Comparison of ENCODE assay signal across 10 mouse cellular contexts in the genomic region with DNA sequence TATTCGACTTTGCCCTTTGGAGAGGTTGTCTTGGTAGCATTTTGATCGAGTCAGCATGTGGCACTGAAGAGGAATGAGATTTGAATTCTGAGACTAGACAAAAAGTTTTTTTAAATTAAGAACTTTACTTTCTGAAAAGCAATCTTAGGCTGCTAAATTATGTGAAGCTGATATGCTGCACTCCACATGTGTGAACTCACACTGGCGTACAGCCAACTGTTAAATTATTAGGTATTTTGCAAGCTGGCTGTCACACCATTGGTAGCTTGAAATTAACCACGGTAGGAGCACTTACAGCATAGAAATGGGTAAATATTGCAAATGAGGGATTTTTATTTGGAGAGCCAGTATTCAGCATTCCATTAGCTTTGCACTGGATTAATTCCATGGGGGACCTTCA.
"Had no signal": no experiment of that assay in that cellular context is flagged by ENCODE, and none has a peak within 500 bp of the region (broad histone marks: within the 10 kb centered on the region; RNA-seq: fewer than 3 reads in every experiment).

No protein-coding gene starts in this region.

- H3K4me2 ChIP-seq: liver, embryonic 13.5 days; midbrain, embryonic 11.5 days had no signal

- H3K4me3 ChIP-seq: limb, embryonic 10.5 days; liver, embryonic 13.5 days; megakaryocyte, embryonic 14.5 days had no signal

- H3K27ac ChIP-seq: limb, embryonic 10.5 days; liver, embryonic 13.5 days; macrophage had no signal

- DNase-seq: kidney, postnatal 14 days; liver, embryonic 13.5 days; liver, postnatal 0 days; right cerebral cortex, postnatal 25 days; thymus, postnatal 36 days had no signal

- H3K36me3 ChIP-seq: limb, embryonic 10.5 days; liver, embryonic 13.5 days had no signal

- H3K4me1 ChIP-seq: limb, embryonic 10.5 days; liver, embryonic 13.5 days had no signal

- H3K9ac ChIP-seq: liver, embryonic 13.5 days; liver, postnatal 0 days had no signal

- H3K9me3 ChIP-seq: limb, embryonic 10.5 days; liver, embryonic 13.5 days; megakaryocyte, embryonic 14.5 days had no signal

- H3K27me3 ChIP-seq: liver, embryonic 13.5 days; megakaryocyte, embryonic 14.5 days had no signal

- ATAC-seq: intestine, postnatal 0 days; liver, postnatal 0 days had no signal
